Mouse (Mus musculus) left cerebral cortex, postnatal 14 days (tissue): ENCODE measurements around the gene Ddn. TPM values are rescaled to one million over a fixed set of nuclear protein-coding genes. Genes with fewer than 3 reads are reported as not detected.
"Not testable (repeated sequence)": the region's sequence is repeated elsewhere in the genome, so short reads cannot be mapped to it uniquely, and the experiment has no call there.

Source experiments
- DNase-seq, 2 experiments: peaks; one replicate each; pipeline ENCODE4 v3.0.0; 2021 to 2022; ENCODE audit warnings: low spot score in 2 of 2, mixed read lengths in 1 of 2
- intact Hi-C: fragments of 180-260 bp; cut with DNase I; formaldehyde crosslinking; loops from one replicate; pipeline ENCODE4 v1.15.1; 2025
- total RNA-seq, 2 experiments: library from RNA; stranded (reverse); gene quantifications; 2 replicates each; pipeline ENCODE4 v1.2.3; 2021

Ddn gene
- total RNA-seq, 2 experiments from 2014 or later = 421 to 445 TPM

DNA sequence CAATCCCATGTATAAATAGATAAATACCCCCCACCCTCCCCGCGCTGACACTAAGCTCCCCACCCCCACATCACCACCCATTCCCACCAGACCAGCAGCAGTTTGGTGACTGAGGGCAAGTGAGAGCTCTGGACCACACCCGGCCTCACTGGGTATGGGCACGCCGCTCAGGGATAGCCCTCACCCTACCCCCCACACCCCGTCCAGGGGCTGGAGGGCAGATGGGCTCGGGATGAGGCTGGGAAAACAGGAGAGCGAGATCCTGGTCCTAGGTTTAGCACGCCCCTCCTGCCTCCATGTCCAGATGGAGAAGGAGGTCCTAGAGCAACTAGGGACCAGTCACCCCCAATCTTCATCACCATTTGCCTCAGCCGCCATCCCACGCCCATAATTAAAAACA lies 24.0 kb upstream of the Ddn start:
- intact Hi-C loops = no loop called here
- DNase-seq = no peak

- intact Hi-C loops = no loop called here
- no peak for DNase-seq
These were observed 23.1 kb upstream of the Ddn start for GRCm38 (mm10) chr15:98832161-98833058.

DNA sequence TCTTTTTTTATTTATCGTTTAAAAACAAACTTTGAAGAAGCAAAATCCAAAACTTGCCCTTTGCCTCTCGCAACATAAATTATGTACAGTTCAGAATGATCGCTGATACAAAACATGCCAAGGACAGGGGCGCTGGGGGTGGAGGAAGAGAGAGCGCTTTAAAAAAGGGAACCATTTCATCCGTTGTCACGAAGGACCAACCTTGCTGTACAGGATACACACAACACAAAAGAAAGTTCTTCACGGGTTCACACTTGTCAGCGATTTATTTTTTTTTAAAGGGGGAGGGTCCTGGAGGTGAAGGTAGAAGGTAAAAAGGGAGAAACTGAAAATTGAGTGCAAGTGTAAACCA lies 22.4 kb upstream of the Ddn start:
- intact Hi-C loops = no loop called here
- DNase-seq = no peak

GRCm38 (mm10) chr15:98830736-98831683 lies 21.7 kb upstream of the Ddn start, which contains the start of gene Prkag1:
Gene Prkag1 (minus strand): TSS chr15:98831521.
- peak; percentile 95 for DNase-seq
- intact Hi-C loops = no loop called here

GRCm38 (mm10) chr15:98827611-98828011 lies 18.3 kb upstream of the Ddn start:
- intact Hi-C loops = no loop called here
- no peak for DNase-seq

- no peak for DNase-seq
- intact Hi-C loops = no loop called here
These were observed 14.1 kb upstream of the Ddn start for GRCm38 (mm10) chr15:98823434-98823833.

GRCm38 (mm10) chr15:98822147-98822546 lies 12.9 kb upstream of the Ddn start:
- intact Hi-C loops = no loop called here
- no peak for DNase-seq

DNA sequence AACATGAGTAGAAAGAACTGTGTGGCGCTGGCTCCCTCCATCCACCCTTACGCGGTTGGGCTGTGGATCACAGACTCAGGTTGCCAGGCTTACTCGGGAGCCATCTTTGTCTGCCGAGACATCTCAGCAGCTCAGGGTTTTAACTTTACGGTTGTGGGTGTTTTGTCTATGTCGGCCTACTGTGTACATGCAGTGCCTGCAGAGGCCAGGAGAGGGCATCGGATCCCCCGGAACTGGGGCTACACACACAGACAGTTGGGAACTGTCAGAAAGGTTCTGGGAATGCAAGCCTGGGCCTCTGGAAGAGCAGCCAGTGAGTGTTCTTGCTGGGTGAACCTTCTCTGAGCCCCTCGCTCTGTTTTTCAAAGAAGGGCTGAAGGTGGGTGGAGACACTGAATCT lies 12.1 kb upstream of the Ddn start:
- intact Hi-C loops = loop anchor here (2.0 kb wide), 1 partner anchor 15 kb away; no protein-coding TSS in a partner anchor
- DNase-seq = no peak

DNA sequence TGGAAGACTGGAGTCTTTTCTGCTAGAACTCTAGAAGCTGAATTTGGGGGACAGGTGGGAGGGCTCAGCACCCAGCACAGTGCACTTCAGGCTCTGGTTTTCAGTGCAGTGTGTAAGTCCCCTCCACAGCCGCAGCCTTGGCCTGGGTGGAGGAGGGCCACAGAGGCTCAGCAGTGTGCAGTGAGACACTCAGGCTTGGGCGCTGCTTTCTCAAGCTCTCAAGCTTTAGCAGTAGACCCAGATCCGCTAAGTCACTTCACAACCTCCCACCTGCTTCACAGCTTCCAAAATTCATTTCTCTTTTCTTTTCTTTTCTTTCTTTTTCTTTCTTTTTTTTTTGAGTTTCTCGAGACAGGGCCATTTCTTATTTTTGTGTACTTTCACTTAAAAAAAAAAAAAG lies 11.6 kb upstream of the Ddn start:
- no peak for DNase-seq
- intact Hi-C loops = loop anchor here (2.0 kb wide), 1 partner anchor 14 kb away; no protein-coding TSS in a partner anchor

GRCm38 (mm10) chr15:98818171-98818570 lies 8.9 kb upstream of the Ddn start:
- no peak for DNase-seq
- intact Hi-C loops = no loop called here

DNA sequence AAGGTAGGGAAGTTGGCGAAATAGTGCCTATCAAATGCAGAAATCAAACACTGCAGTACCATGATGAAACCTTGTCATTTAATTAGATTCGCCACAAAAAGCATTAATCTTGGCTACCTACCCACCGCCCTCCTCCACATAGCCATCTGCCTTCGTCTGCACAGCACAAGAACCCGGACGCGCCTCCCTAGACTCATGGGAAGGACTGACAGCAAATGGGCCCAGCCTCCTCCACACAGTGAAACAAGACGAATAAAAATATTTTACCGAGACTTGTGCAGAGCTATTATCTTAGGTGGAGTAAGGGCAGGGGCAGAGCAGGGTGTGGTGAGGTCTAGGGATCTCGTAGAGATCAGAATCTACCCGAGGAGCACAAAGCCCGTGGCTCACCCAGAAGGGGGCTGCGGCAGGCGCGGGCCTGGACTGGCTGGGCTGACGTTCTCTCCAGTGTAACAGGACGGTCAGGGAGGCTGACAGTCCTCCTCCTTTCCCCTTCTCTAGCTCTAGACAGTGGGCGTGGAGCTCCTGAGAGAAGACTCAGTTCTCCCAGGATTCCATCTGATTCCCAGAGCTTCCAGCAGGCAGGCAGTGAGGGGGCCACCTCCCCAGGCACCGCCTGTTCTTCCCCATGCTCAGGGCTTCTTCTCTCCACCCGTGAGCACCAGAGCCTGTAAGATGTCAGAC lies 3.6 kb upstream of the Ddn start:
- peak; percentile 78 to 79 for DNase-seq
- intact Hi-C loops = no loop called here

DNA sequence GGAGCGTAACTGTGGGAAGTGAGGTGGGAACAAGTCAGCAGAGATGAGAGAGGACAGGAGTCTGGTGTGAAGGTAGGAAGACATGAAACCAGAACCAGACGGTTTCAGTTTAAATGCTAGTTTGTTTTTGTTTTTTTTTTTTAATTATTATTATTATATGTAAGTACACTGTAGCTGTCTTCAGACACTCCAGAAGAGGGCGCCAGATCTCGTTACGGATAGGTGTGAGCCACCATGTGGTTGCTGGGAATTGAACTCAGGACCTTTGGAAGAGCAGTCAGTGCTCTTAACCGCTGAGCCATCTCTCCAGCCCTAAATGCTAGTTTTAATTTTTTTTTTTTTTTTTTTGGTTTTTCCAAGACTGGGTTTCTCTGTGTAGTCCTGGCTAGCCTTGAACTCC lies 922 bp upstream of the Ddn start:
- intact Hi-C loops, DNase-seq: not testable (repeated sequence)

DNA sequence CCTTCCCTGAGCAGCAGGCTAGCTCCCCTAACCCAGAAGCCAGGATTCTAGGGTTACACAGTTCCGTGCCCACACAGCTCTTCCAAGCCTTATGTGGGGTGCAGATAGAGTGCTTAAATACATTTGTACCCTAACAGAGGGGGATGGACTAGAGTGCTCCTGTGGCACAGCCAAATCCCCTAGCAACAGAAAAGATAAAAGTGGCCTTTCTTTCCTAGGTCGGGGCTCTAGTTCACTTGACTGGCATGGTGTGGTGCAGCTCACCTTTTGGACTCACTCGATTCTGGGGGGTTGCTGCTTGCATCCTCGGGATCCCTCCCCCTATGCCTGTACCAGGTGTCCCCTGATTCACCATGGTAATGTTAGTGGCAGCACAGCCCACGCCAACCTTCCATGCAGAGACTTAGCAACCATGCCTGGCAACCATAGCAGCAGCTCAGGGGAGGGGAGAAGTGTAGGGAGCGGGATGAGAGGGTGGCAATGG lies 597 bp downstream of the Ddn start:
- DNase-seq = peak; percentile 87 to 95
- intact Hi-C loops = loop anchor here (5.0 kb wide), 1 partner anchor 119 kb away; no protein-coding TSS in a partner anchor

DNA sequence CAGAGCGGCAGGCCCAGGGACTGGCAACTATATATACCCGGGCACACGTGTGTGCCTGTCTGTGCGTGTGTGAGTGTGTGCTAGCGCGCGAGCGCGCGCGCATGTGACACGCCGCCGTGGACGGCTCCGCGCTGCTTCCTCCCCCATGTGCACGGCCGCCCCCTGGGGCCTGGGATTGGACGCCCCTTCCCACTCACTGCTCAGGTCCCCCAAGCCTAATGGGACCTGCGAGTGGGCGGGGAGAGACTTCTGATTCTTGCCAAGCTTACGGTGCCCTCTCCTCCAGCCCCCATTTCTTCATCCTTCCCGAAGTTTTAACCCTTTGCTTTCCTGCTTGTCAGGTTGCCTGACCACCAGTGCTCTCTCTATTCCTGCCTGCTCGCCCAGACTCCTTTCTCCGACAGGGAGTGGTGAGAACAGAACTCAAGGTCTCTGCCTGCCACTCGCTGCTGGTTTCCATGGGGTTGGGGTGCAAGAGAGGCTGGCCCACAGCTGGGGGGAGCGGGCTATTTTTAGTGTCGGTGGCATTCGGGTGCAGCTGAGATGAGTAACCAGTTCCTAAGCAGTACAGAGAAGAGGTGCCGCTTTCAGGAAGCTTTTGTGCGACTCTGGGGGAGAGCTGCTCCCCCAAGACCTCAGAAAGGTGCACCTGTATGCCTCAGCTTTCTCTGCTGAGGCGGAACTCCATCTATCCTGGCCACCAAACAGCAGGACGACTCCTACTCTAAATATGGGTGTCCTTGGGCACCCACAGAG lies 1.2 kb downstream of the Ddn start:
- intact Hi-C loops = loop anchor here (2.0 to 5.0 kb wide), 2 partner anchors 13 to 119 kb away; no protein-coding TSS in a partner anchor
- DNase-seq = peak; percentile 89 to 94

DNA sequence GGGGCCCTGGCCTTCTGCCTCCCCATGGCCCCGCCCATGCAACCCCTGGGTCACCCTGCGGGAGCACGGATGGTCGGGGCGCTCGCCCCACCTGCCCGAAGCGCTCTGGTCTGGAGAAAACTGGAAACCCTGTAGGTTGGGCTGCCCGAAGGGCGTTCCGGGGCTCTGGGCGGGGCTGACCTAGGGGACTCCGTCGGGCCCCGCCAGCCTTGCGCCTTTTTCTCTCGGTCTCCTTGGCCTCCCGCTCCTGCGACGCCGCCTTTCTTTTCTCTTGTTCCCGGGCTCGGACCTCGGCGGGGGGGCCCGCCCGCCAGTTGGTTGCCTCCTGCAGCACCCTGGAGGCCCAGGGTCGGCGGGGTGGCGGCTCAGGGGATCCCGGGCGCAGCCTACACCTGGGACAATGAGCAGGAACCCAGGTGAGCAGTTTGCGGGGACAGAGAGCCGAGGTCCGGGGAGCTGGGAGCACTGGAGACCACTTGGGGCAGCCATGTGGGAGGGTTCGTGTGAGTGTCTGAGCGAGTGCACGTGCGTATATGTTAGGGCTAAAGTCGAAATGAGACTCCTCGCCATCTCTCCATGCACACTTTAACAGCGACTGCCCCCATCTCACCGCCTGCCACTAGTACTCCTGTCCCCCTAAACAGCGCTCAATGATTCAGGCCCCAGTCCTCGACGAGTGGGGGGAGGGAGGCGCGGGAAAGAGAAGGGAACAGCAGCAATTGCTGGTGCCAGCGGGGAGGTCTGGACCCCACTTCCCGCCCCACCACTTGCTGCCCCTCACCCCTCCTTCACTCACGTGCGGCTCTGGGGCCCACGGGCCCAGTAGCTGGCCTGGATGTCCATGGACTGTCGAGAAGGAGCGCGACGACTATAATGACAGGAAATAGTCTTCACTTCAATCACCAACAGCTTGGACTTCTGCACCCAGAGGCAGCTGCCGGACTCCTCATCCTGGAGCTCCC lies 2.2 kb downstream of the Ddn start:
- no peak for DNase-seq
- intact Hi-C loops = loop anchor here (2.0 to 5.0 kb wide), 2 partner anchors 14 to 120 kb away; no protein-coding TSS in a partner anchor

- DNase-seq = no peak
- intact Hi-C loops = loop anchor here (2.0 to 5.0 kb wide), 2 partner anchors 15 to 121 kb away; no protein-coding TSS in a partner anchor
These were observed 3.0 kb downstream of the Ddn start for GRCm38 (mm10) chr15:98806071-98806808.
